Mouse (Mus musculus) embryonic fibroblast, embryonic 13.5 days (primary cell): ENCODE data around the gene Oaf. TPM values are rescaled to one million over a fixed set of nuclear protein-coding genes. Genes with fewer than 3 reads are reported as not detected.

Experiments
- H3K27ac ChIP-seq: 2 replicates; pipeline ENCODE4 v1.5.1; 2012; ENCODE audit warnings: low read length, control low read depth, inconsistent platforms; ENCODE audit not compliant: insufficient read depth
- H3K4me1 ChIP-seq: 2 replicates; pipeline ENCODE4 v1.6.1; 2011; ENCODE audit warnings: low read length; ENCODE audit not compliant: control insufficient read depth, insufficient read depth
- H3K4me3 ChIP-seq: 2 replicates; pipeline ENCODE4 v1.5.1; 2011; ENCODE audit warnings: mild to moderate bottlenecking, control low read depth, low read length; ENCODE audit not compliant: insufficient read depth
- CTCF ChIP-seq: IDR thresholded peaks from 2 replicates; pipeline ENCODE4 v1.5.1; 2011; ENCODE audit warnings: mild to moderate bottlenecking, control low read depth, low read length, moderate library complexity, borderline replicate concordance; ENCODE audit not compliant: insufficient read depth
- POLR2A ChIP-seq: IDR thresholded peaks from 2 replicates; pipeline ENCODE4 v1.6.1; 2011; ENCODE audit warnings: low read depth, mild to moderate bottlenecking, control low read depth, low read length, moderate library complexity
- polyA plus RNA-seq: library from polyadenylated mRNA; stranded (reverse); fragments of >200 nt; gene quantifications from 2 replicates; pipeline ENCODE4 v1.2.4, GENCODE M21; 2011; ENCODE audit warnings: low read depth; ENCODE audit not compliant: missing spikeins, insufficient read length

Gene Oaf
- polyA plus RNA-seq, 1 experiment, result 147 TPM

DNA sequence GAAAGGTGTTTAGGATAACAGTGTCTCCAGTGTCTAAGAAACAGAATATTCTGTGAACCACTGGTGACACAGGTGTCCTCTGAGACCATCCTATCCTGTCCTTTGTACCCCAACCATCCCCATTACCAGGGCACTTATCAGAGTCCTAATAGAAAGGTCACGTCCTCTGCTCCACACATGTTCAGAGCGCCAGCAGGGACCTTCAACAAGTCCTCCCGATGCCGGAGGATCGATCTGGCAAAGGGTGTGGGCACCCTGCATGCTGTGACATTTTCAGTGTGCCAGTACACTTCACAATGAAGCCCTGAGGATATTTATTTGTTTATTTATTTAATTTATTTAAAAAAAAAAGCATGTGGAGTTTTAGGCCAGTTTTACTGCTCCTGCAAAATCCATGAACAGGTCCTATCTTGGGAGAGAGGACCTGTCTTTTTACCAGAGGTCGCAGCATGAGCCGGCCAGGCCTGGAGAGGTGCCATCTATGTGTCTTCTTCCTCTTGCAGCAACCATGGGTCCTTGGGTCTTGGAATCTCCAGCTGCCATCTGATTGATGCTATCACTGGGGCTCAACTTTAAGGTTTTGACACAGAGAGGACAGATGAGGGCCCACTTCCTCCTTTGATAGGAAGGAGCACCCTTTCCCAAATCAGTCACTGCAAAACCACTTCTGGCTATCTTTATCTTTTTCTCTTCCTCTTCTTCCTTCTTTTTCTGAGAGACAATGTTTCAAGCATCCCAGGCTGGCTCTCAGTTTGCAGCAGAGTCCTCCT, 6.3 kb upstream of the Oaf start:
- H3K4me3 ChIP-seq, result no peak overlapping the region
- no peak for TF ChIP-seq CTCF
- no peak for TF ChIP-seq POLR2A
- no peak overlapping the region for H3K27ac ChIP-seq
- H3K4me1 ChIP-seq, result peaks cover 3% of the 10 kb centered on the region; the same call in 1 of the 2 replicates

DNA sequence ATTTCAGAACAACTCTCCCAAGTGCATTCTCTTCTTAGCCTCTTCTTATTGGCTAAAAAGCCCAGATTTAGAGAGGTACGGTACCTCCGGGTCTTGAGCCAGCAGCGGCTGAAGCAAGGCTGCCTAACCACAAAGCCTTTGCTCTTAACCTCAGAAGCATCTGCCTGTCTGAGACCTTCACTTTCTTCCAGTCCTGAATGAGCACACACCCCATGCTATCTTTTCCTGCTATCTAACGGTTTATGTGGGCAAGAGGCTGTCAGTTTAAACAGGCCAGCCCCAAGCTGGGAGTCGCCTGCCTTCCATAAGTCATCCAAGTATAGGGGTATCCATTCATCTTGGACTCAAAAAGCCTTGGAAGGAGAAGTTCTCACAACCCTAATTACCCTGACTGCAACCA, 2.7 kb upstream of the Oaf start:
- TF ChIP-seq POLR2A, result no peak
- no peak for TF ChIP-seq CTCF
- Histone ChIP-seq H3K4me3 (no peak overlapping the region), H3K27ac (no peak overlapping the region), H3K4me1 (peaks cover 9% of the 10 kb centered on the region)

DNA sequence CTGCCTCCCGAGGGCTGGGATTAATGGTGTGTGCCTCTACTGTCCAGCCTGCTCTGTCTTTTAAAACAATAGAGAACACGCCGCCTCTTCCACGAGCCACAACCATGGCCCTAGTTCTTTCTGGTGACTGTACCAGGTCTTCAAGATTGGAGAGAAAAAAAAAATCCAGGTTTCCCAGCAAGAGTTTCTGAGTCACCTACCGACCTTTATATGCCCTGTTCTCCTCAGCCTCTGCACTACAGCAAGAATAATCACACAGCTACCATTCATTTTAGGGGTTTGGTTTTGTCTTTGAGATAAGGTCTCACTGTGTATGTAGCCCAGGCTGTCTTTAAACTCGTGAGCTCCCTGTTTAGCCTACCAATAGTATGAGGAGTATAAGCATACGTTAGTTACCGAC, 2.3 kb upstream of the Oaf start:
- H3K4me3 ChIP-seq, result no peak overlapping the region
- H3K4me1 ChIP-seq, result peaks cover 9% of the 10 kb centered on the region
- H3K27ac ChIP-seq, result peak overlapping the region; percentile 28; the same call in 1 of the 2 replicates
- no peak for TF ChIP-seq POLR2A
- TF ChIP-seq CTCF, result no peak

DNA sequence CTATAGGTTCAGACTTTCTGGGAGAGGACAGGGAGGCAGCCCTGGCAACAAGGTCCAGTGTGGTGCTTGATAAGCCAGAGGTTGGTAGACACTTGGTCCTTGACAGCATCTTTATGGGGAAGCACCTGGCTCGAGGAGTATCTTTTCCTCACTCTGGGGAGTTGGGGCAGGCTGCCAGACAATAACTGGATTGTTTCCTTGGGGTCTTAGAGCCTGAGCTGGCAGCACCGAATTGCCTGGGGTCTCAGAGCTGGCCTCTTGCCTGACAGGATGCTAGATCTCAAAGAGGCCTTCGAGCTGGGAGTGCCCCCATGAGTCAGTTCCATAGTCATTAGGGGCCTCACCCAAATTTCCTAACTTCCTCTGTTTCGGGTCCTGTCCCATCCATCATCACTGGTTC, 1.6 kb upstream of the Oaf start:
- TF ChIP-seq CTCF (no peak), POLR2A (no peak)
- Histone ChIP-seq H3K4me3 (no peak overlapping the region), H3K27ac (no peak overlapping the region), H3K4me1 (peaks cover 11% of the 10 kb centered on the region)

DNA sequence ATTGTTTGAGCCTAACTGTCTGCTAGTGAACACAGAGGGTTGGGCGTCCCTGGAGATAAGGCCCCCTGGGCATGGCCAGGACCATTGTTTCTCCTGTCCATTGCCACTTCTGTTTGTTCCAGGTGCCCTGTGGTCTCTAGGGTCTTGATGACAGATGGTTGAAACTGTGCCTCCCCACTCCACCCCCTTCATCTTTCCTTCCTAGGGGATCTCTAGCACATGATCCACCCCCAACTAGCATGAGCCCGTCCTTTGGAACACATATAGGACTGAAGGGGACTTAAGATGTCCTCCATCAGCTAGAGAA, 836 bp upstream of the Oaf start:
- Histone ChIP-seq H3K4me1 (peaks cover 14% of the 10 kb centered on the region), H3K27ac (peak overlapping the region; percentile 96), H3K4me3 (no peak overlapping the region)
- TF ChIP-seq POLR2A, result no peak; the same call in 1 of the 2 replicates
- no peak for TF ChIP-seq CTCF

GRCm38 (mm10) chr9:43238631-43239545, 823 bp downstream of the Oaf start:
- Histone ChIP-seq H3K27ac (peak overlapping the region; percentile 87), H3K4me3 (peak overlapping the region; percentile 87), H3K4me1 (peaks cover 26% of the 10 kb centered on the region)
- TF ChIP-seq POLR2A, result peak; percentile 58
- no peak for TF ChIP-seq CTCF

DNA sequence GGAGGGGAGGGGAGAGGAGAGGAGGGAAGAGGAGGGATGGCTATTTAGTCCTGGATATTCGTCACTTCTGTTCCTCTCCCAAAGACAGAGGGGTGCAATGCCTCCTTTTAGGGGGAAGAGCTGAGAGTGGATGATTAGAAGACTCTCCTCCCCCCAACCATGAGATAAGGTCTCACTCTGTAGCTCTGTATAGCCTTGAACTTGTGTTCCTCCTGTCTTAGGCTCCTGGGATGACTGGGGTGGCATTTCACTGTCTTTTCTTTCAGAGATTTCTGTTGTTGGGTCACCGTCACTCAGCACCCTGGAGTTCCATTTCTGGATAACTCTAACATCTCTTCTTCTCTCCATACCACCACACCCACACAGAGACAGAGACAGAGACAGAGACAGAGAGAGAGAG, 1.5 kb downstream of the Oaf start:
- no peak for TF ChIP-seq CTCF
- TF ChIP-seq POLR2A, result no peak
- H3K4me1 ChIP-seq, result peaks cover 30% of the 10 kb centered on the region
- peak overlapping the region; percentile 87 for H3K27ac ChIP-seq
- H3K4me3 ChIP-seq, result peak overlapping the region; percentile 87

DNA sequence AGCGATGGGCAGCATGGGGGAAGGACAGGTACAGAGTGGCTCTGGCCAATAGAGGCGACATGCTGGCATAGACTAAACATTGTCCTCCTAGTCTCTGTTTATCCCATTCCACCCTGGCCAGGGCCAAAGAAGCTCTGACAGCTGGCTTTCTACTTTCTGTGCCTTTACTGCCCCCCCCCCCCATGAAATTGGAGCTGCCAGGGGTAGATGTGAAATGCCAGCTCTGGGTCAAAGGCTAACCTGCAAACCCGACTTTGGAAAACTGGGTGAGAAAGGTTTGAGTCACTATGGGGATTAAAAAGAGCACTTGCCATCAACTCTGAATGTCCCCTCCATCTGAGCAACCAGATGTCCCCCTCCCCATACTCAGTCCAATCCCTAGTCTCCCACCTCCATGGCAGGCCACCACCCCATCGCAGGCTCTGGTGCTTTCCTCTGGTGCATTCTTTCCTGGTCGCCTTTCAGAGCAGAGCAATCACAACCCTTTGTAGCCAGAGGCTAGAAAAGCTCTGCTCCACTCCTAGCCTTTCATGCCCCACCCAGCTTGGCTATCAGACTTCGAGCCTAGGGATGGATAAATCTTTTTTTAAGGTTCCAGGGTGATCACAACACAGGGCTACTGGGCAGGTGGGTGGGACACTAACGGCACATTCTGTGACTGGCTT, 2.5 kb downstream of the Oaf start:
- Histone ChIP-seq H3K27ac (peak overlapping the region; percentile 87), H3K4me3 (peak overlapping the region; percentile 87), H3K4me1 (peaks cover 37% of the 10 kb centered on the region)
- TF ChIP-seq CTCF, result no peak
- TF ChIP-seq POLR2A, result no peak

- Histone ChIP-seq H3K4me1 (peaks cover 41% of the 10 kb centered on the region), H3K27ac (no peak overlapping the region), H3K4me3 (no peak overlapping the region)
- TF ChIP-seq CTCF (no peak), POLR2A (no peak)
Measured at GRCm38 (mm10) chr9:43236576-43236975, 3.1 kb downstream of the Oaf start.

DNA sequence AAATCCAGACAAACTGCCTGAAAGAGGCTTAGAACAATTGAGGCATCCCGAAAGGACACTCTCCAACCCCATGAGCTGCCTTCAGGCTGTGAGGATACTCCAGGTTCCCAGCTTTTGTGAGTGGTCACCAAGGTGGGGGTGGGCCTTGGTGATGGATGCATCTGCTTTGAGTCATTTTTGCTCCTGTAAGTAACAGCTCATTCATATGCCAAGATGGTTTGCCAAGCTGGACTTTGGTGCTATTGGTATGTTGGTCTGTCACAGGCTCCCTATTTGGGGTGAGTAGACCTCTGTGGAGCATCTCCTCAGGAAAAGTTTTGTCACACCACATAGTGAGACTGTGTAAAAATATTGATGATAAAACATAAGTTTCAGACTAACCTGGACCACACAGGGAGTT, 3.6 kb downstream of the Oaf start:
- Histone ChIP-seq H3K27ac (no peak overlapping the region), H3K4me1 (peaks cover 46% of the 10 kb centered on the region), H3K4me3 (no peak overlapping the region)
- TF ChIP-seq POLR2A (no peak), CTCF (no peak)
